Mouse (Mus musculus): ENCODE data around the gene Tbc1d24.

Tbc1d24 gene

DNA sequence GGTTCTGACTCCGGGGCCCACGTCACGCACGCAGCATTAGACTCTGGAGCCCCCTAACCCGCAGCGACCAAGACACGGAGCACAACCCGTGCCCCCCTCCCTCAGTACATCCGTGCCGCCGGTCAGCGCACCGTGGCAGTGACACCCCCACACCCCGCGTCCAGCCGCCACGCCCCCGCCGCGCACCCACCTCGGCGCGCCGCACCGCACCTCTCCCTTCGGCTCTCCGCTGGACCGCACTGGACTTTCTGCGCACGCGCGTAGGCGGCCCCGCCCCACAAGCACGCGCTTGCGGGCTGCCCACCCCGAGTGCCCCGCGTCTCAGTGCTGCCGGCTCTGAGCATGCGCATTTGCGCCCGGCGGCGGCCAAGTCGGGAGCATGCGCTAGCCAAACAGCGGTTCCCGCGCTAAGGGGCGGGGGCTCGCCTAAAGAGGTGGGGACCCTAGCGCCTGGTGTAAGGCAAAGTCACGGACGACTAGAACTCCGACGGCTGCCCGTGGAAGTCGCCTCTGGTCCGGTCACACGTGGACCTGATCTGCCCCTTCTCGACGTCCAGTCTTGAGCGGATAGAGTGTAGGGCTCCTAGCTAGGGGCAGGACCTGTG, at the start of gene Tbc1d24:
Gene Tbc1d24 (minus strand): TSS at position 279 of the 605 bp plus-strand sequence.
- peak; percentile 95 for DNase-seq

DNA sequence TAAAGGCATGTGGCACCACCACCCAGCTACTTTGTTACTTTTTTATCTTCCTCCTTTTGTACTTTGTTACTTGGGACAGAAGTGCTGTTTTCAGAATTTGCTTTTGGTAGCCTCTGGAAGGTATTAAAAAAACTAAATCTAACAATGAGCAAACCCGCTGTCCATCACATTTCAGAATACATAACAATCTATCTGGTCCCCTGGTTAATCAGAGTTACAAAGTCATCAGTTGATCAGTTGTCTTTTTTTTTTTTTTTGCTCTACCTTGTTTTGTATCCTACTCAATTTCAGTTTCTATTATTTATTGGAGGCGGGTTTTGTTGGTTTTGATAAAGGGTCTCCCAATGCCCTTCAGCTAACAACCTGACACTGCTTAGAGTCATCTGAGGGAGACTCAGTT, 47.0 kb upstream of the Tbc1d24 start:
- DNase-seq: no peak

DNA sequence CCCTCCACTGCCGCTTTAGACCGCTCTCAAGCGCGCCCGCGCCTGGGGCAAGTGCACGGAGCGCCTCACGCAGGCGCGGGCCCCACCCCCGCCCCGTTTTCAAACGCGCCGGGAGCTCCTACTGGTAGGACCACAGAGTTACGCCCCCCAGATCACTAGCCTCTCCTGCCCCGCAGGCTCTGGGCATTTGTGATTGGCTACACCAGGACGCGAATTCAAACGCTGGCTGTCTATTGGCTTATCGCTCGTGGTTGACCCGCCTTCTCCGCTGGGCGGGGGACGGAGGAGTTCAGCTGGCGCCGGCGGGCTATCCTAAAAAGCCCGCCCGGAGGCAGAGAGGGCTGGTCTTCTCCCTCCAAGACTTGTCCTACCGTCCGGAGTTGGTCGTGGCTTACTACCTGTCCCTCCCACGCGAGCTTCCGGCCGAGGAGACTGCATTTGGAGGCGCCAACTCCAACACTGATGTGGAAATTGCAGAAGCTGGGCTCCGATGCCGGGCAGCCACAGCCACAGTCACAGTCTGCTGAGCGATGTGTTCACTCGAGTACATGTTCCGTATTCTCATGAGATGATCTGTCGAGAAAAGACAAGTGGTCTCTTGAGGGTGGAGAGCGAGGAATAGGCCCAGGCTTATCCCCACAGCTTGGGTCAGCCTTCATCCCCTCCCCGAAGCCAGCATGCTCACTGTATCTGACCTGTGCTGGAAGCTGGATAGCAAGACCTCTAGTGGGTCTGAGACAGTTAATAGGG, 46.1 kb upstream of the Tbc1d24 start, which contains the start of gene Ccnf:
Gene Ccnf (minus strand): TSS at position 165 of the 750 bp plus-strand sequence.
- DNase-seq: peak; percentile 93

DNA sequence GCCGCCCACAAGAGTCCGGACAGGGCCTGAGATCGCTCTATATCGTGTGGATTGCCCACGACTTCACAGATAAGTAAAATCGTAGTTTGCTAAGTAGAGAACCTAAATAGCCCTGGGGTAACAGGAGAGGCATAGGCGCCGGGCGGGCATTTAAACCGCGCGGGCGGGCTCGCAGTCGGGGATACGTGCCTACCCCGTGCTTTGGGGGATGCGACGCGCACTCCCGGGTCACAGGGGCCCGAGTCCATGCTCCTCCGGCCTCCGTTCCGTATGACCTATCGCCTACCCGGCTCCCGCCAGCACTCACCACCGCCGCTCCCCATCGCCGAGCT, 45.6 kb upstream of the Tbc1d24 start:
- DNase-seq: no peak

DNA sequence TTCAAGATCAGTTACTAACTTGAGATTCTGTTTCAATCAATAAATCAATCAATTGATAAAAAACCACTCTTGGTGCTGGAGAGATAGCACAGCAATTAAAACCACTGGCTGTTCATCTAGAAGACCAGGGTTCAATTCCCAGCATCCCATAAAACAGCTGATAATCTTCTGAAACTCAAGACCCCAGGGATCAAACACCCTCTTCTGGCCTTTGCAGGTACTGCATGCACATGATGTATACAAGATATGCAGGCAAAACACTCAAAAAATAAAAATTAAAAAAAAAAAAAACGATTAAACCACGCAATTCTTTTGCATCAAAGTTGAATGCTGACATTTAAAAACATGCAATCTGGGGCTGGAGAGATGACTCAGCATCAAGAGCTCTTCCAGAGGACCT, 43.3 kb upstream of the Tbc1d24 start:
- no peak for DNase-seq

DNA sequence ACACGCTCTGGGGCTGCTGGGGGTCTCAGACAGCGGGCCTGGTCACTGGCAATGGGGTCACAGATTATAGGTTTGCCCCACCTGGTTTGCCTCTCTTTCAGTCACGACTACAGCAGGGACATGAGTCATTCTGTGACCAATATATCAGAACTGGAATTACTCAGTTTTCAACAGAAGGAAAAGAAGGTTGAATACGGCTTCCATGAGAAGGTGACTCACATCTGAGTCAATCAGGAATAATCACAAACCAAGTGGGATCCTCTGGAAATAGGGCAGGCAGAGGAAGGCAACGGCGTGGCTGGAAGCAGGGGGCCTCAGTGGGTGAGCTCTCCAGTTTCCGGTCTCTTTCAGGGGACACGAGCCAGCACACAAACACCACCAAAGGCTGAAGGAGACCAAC, 38.7 kb upstream of the Tbc1d24 start:
- no peak for DNase-seq

DNA sequence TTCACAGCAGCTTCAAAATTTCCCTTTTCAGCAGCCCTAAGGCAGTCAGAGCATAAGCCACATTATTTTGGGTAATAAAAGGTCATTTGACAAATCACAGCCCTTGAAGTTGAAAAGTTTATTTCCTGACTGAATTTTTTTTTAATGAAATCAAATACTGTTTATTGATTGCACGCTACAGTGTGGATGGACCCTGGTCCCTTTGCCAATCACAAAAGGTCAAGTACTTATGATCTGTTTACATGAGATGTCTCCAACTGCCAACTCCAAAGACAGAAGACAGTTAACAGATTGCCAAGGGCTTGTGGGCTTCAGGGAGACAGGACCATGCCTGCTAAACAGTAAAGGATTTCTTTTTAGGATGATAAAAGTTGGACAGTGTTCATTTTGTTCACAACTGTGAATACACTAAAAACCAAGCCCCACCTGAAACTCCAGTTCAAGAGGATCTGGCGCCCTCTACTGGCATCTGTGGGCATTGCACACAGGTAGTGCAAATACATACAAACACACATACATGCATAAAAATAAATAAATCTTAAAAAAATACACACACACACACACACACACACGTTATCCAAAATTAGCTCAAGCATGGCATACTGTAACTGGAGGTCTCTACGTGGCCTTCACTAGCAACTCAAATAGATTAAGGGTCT, 38.1 kb upstream of the Tbc1d24 start:
- peak; percentile 57 for DNase-seq

DNA sequence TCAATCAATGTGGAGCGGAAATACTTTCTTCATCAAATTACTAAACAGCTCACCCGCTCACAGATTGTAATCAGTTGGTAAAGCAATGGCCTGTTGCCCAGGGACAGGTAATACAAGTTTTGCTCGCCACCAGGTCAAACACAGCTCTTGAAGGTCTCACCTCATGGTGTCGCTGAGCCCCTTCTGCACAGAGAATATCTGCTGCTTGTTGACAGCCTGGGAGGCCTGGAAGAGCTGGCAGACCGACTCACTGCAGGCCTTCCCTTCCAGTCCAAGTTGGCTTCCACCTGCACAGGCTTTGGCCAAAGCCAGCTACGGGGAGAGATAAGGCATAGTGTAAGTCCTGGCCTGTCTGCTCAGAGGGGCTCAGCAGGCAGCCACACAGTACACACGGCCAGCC, 31.6 kb upstream of the Tbc1d24 start:
- no peak for DNase-seq

DNA sequence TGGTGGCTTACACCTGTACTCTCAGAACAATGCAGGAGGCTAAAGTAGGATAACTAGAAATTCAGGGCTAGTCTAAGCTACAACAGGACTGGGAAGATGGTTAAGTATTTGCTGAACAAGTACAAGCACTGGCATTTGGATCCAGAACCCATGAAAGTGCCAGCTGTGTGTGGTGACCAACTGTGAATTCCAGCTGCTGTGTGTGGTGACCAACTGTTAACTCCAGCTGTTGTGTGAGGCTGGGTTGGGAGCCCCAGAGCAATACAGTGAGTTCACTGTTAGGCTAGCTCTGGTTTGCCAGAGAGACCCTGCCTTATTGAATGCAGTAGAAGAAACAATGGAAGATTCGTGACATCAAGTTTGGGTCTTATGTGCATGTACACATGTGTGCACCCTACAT, 31.1 kb upstream of the Tbc1d24 start:
- DNase-seq: no peak

DNA sequence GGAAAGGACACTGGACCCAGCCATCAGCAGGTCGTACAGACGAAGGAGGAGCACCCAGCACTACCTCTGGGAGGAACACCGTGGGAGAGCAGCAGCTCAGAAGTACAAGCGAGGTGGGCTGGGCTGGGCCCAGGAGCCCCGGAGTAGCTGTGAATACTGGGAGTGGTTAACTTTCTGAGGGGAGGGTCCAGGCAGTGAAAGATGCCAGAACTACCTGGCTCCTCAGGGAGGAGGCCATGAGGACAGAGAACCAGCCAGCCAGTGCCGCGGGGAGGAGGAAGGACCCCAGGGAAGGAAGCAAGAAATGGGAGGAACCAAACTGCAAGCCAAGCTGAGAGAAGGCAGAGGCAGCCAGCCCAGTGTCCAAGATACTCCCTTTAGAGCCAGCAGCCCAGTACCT, 22.6 kb upstream of the Tbc1d24 start:
- no peak for DNase-seq

DNA sequence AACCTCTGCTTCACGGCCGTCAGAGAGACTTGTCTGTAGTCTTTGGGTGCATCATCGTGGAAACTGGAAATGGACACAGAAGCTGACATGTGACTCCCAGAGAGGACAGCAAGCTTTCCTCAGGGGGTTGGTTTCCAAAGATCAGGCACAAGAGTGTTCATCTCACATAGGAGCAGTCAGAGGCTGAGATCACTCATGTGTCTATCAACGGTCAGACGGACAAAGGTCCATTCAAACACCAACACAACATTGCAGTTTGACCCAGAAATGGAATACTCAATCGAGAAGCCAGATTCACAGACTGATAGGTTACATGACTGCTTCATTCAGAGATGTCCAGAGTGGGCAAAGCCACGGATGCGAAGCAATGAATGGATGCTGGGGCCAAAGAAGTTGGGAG, 21.4 kb upstream of the Tbc1d24 start:
- DNase-seq: no peak

DNA sequence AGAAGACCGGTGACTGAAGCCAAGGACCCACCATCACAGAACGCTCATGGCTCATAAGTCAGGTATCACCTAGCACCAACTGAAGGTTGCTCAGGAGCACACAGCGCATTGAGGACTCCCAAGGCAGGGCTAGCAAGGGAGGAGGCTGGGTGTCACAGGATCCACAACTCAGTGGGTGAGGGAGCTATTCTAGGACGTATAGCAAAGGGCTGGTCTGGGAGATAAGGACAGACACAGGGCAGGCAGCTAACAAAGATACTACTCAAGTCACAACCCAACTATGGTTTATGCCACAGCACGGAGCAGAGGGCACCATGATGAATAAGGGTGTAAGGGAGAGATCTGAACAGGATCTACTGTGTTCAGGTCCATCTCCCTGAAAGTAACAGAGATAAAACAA, 20.5 kb upstream of the Tbc1d24 start:
- DNase-seq: no peak

DNA sequence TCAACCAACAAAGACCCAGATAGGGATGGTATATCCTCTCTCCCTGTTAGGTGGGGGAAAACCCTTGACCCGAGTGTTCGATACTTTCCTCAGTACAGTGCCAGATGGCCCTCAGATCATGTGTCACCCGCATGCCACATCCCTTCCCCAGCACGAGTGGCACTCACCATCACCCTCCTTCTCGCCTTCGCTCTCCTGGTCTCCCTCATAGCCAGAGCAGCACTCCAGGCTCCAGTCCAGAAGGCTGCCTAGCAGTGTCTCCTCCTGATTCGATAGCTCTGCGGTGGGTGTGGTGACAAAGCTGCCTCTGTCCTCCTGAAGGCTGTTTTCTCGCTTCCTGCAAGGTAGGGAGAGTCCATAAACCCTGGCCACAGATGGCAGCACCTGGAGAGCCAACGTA, 19.4 kb upstream of the Tbc1d24 start:
- no peak for DNase-seq

DNA sequence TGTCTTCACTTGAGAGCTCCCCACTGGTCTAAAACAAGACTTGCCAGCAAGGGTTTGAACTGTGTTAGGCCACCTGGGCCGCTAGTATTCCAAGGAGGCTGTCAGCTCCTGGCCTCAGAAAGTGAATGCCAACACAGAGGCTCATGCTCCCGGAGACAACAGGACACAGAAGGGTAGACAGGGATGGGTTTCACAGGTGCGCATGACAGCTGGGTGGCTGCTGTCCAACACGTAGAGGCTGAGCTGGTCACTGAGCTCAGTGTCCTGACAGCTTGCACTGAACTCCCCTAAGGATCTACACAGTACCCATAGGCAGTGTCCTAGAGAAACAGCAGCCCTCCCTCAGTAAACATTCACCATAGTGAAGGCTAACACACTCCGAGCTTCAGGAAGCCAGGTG, 18.2 kb upstream of the Tbc1d24 start:
- no peak for DNase-seq

DNA sequence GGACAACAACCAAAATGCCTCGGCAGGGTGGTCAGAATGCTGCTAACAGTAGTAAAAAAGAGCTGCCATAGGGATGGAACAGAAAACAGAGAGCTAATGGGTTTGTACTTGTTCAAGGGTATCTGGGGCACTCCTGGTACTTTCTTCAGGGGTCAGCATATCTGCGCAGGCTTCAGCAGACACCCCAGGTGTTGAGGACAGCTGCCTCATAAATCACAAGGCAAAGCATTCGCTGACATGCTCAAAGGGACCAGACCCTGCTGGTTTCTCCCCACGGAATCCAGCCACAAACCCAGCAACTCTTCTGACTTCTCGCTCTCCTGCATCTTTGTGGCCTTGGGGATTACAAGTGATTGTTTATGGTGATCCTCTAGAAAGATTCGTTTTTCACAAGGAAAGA, 17.3 kb upstream of the Tbc1d24 start:
- no peak for DNase-seq

DNA sequence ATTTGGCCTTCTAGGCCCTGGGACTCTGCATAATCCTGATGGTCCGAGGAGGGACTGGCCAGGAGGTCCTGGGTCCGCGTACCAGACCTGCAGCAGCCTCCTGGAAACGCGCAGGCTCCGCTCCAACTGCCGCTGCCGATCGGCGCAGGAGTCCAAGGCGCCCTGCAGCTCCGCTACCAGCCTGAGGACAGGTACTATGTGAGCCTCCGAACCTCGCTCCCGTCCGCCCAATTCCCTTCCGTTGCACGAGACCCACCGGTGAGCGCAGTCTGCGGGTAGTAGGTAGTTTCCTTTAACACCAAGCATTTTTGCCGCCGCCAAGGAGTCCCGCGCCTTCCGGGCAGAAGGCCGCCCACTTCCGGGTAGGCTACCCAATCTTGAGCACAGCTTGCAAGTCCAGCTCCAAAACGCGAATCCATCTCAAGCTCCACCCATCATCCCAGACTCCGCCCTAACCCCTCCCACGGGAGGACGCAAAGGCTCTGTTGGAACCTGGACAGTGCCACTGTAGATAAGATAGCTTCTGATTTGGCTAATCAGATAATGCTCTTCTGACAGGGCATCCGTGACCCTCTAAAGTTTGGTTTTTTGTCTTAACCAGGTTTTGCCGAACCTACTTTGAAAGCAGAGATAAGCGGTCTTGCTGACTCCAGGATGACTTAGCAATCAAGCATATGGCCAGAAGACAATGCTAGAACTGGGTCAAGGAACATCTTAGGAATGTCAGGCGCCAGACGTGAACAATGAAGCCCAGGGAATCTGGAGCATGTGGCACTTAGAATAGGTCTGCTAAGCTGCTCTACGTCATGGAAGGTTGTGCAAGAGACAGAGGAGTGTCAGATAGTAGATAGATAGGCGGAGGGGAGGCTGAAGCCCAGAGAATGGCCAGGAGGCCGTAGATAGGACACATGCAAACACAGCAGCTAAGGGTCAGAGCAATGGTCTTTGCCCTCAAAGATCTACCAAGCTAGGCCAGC, 15.4 kb upstream of the Tbc1d24 start, which contains the start of gene Tedc2:
Gene Tedc2 (minus strand): TSS at position 417 of the 977 bp plus-strand sequence.
- peak; percentile 84 for DNase-seq

DNA sequence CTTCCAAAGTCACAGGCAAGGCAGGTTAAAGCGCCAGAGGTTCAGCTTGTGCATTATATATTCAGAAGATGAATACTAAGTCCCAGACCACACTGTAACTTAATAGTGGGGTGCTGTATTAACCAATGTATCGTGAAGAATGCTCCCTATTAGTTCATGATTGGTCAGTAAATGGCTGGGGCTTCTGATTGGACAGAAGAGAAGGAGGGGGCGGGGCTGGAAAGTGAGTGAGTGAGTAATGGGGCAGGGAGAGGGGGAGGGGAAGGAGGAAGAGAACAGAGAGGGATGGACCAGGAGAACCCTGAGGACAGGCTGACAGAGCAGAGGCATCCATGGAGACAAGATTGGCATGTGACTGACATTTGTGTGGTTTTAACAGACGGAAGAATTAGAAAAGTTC, 11.5 kb upstream of the Tbc1d24 start:
- no peak for DNase-seq

DNA sequence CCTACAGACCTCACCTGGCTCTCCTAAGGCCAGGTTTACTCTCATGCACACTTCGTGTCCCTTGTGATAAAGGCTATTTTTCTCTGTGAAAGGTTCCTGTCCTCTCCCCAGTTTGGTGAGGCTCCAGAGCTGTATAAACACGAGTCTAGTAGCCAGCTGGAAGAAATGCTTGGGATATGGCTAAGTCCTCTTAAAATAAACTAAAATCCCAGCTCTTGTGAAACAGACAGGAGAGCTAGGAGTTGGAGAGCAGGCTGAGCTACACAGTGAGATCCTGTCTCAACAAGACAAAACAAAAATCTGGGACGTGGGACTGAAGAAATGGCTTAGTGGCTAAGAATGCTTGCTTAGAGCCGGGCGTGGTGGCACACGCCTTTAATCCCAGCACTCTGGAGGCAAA, 7.8 kb upstream of the Tbc1d24 start:
- DNase-seq: no peak

DNA sequence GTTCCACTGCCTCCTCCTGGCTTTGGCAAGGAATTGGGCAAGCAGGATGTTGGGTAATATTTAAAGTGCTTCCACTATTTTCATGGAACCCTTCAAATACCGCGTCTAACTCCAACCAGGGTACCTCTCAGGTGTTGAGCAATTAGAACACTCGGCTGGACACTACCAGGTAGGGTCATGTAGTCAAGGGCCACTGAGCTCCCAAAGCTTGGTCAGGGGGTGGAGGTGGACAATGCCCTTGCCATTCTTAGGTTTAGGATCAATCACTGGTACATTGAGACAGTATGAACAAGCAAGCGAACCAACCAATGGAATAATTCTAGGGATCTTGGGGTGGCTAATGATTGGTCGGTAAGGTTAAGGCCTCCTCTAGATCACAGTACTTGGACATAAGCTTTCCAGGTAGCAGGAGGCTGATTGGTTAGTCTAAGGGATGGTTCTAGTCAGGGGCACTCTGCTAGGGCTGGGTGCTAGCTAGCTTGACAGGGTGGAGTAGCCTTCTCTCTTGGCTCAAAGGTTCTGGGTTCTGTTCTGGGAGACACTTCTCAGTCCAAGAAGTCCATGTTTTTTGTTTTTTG, 7.2 kb upstream of the Tbc1d24 start:
- DNase-seq: no peak

DNA sequence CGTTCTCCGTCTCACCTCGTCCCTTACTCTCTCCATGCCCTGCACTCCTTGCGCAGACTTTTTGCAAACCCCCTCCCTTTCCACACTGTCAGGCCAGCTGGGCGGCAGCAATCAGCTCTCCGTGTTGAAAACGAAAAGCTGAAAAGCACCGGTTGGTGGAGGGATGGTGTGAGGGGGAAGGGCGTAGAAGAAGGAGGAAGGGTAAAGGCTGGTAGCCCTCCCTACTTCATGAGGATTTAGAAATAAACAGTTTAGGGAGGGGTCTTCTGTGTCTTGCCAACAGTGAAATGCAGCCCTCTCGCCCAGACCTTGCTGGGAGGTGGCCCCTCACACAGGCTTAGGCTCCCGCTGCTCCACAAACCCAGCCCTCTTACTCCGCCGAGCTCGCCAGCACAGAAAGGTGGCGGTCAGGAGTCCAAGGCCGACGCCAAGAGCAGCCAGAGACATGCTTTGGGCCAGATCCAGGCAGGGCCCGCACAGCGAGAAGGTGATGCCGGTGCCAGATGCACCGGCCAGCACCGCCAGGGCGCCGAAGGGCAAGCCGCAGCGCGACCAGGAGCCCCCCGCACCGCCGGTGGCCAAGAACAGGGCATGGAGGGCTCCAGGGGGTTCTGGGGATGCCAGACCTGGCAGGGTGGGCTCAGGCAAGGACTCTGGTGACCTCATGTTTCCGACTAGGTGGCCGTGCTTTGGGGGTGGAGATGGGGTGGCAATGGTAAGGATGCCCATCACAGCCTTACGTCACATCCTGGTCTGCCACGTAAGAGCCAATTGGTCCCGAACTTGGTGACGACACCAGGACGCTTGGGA, 6.5 kb upstream of the Tbc1d24 start:
- peak; percentile 81 for DNase-seq

DNA sequence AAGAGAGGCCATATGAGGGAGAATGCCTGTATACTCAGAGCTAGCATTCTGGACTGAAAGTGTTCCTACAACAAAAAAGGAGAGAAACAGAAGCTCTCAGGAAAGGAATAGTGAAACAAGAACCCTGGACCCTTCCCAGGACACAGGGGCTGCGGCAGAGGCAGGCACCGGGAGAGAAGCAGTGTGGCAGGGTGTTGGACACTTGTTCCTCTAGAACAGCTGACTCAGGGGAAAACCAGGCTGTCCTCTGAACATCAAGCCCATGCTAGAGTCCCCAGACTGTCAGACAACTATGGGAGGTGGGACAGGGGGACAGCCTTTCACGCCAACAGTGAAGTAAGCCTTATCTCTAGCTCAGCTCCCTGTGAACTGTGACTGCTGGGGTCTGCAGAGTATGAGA, 5.2 kb upstream of the Tbc1d24 start:
- no peak for DNase-seq

DNA sequence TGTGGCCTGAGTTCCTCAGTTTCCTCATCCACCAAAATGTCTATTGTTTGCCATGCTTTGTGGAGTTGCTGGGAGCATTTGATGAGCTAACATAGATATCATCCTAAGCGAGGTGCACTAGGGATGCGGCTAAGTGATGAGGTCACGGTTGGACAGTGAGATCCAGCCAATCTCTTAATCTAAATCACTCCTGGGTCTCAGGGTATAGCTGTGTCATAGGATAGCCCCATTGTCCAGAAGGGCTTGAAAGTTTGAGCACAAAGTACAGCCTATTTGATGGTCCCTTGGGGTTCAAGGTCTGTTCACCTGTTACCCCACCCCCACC, 4.5 kb upstream of the Tbc1d24 start:
- DNase-seq: no peak
